Mouse (Mus musculus): ENCODE measurements around the gene Ap2a1.
A peak's percentile ranks its signal among the peaks of the same experiment; 100 is the strongest.

DNA sequence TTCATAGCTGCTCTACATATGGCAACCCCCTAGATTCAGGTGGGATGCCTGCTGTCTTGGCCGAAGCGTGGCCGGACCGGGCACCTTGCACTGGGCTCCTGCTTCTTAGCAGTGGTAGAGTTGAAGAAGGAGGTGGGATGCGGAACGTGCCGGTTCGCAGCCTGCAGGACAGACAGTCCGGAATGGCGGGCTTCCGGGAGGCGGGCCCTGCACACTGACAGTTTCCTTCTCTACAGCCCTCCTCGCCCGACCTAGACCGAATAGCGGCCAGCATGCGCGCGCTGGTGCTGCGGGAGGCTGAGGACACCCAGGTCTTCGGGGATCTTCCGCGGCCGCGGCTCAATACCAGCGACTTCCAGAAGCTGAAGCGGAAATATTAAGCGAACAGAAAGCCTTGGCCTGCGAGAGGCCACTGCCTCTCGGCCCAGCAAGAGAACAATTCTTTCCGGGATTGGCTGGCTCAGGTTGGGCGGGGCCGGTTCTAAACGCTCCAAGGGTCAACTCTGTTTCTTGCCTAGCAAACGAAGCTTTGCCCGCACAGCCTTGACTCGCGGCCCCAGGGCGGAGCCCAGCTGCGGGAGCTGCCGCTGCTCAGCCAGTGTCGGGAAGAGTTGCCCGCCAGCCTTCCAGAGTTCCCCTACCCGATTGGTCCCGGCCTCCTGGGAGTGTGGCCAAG lies 74.8 kb downstream of the Ap2a1 start:
- TF ChIP-seq CTCF (IDR thresholded peaks at IDR 0.05; ENCODE audit: extremely low read depth, insufficient read depth, insufficient read length, insufficient replicate concordance) = no peak
- TF ChIP-seq POLR2A (IDR thresholded peaks at IDR 0.05; ENCODE audit: low read depth, low read length) = peak; percentile 38
